Comparison of ENCODE assay signal across 1 mouse cellular context in the genomic region with DNA sequence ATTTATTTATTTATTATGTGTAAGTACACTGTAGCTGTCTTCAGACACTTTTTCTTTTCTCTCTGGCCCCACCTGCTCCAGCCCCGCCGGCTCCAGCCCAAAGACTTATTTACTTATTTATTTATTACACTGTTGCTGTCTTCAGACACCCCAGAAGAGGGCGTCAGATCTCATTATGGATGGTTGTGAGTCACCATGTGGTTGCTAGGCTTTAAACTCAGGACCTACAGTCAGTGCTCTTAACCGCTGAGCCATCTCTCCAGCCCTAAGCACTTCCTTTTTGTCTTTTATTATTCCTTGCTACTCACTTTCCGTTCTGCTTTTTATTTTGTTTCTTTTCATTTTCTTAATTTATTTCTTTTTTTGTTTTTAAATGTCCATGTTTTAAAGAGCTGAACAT.
TF ChIP-seq lines count a peak whose summit lies in the region.

No protein-coding gene starts in this region.

TF ChIP-seq in CH12.LX, 34 proteins besides CTCF, POLR2A, EP300 and RAD21 (continued from another document):
- TF ChIP-seq ZKSCAN1 (IDR thresholded peaks at IDR 0.05; ENCODE audit: borderline replicate concordance, low read depth, low read length) (no peak), E2F4 (IDR thresholded peaks at IDR 0.05; ENCODE audit: insufficient replicate concordance, low read depth, low read length) (no peak), USF2 (conservative IDR thresholded peaks at IDR 0.05; ENCODE audit: low read depth, low read length) (no peak), TBP (conservative IDR thresholded peaks at IDR 0.05; ENCODE audit: low read depth, low read length) (no peak), USF1 (IDR thresholded peaks at IDR 0.05; ENCODE audit: low read depth, low read length) (no peak), NELFE (IDR thresholded peaks at IDR 0.05; ENCODE audit: low read depth, low read length) (no peak), JUN (IDR thresholded peaks at IDR 0.05; ENCODE audit: insufficient read depth, low read depth, low read length) (no peak), MXI1 (IDR thresholded peaks at IDR 0.05; ENCODE audit: low read depth, low read length) (no peak), IRF4 (IDR thresholded peaks at IDR 0.05; ENCODE audit: low read depth, low read length) (no peak), ELF1 (IDR thresholded peaks at IDR 0.05; ENCODE audit: low read depth, low read length) (no peak)
